Mouse (Mus musculus): ENCODE measurements around the gene Gpm6a.
"Not testable (repeated sequence)": the region's sequence is repeated elsewhere in the genome, so short reads cannot be mapped to it uniquely, and the experiment has no call there.

Gene Gpm6a

GRCm38 (mm10) chr8:55012228-55012627 is 57.6 kb downstream of the Gpm6a start:
- DNase-seq (ENCODE audit: low read depth): no peak

GRCm38 (mm10) chr8:55017071-55017470 is 62.4 kb downstream of the Gpm6a start:
- DNase-seq (ENCODE audit: low read depth): no peak

GRCm38 (mm10) chr8:55025851-55026660 is 71.4 kb downstream of the Gpm6a start:
- DNase-seq (ENCODE audit: low read depth): no peak

GRCm38 (mm10) chr8:55026661-55027000 is 72.0 kb downstream of the Gpm6a start:
- DNase-seq (ENCODE audit: low read depth): no peak

GRCm38 (mm10) chr8:55028371-55028770 is 73.7 kb downstream of the Gpm6a start:
- no peak for DNase-seq (ENCODE audit: low read depth)

- no peak for DNase-seq (ENCODE audit: low read depth)
Observed at GRCm38 (mm10) chr8:55031099-55031498, 76.5 kb downstream of the Gpm6a start.

- no peak for DNase-seq (ENCODE audit: low read depth)
Observed at GRCm38 (mm10) chr8:55034309-55034708, 79.7 kb downstream of the Gpm6a start.

GRCm38 (mm10) chr8:55035416-55035815 is 80.8 kb downstream of the Gpm6a start:
- DNase-seq (ENCODE audit: low read depth): no peak

GRCm38 (mm10) chr8:55042955-55043354 is 88.3 kb downstream of the Gpm6a start:
- no peak for DNase-seq (ENCODE audit: low read depth)

GRCm38 (mm10) chr8:55048396-55048795 is 93.8 kb downstream of the Gpm6a start:
- no peak for DNase-seq (ENCODE audit: low read depth)

GRCm38 (mm10) chr8:55049979-55050378 is 95.3 kb downstream of the Gpm6a start:
- no peak for DNase-seq (ENCODE audit: low read depth)

GRCm38 (mm10) chr8:55068811-55069210 is 114.2 kb downstream of the Gpm6a start:
- not testable (repeated sequence) for DNase-seq (ENCODE audit: low read depth)

GRCm38 (mm10) chr8:55073481-55073880 is 118.8 kb downstream of the Gpm6a start:
- no peak for DNase-seq (ENCODE audit: low read depth)

GRCm38 (mm10) chr8:55102195-55102594 is 147.6 kb downstream of the Gpm6a start:
- DNase-seq (ENCODE audit: low read depth): no peak

GRCm38 (mm10) chr8:55103065-55103464 is 148.4 kb downstream of the Gpm6a start:
- no peak for DNase-seq (ENCODE audit: low read depth)

- DNase-seq (ENCODE audit: low read depth): no peak
Observed at GRCm38 (mm10) chr8:55103891-55104481, 149.3 kb downstream of the Gpm6a start.

Data from c-Kit-positive CD71-negative TER-119-negative erythroid progenitor cells, embryonic 14.5 days (primary cell).